ENCODE assay signal across 25 mouse cellular contexts in the genomic region with DNA sequence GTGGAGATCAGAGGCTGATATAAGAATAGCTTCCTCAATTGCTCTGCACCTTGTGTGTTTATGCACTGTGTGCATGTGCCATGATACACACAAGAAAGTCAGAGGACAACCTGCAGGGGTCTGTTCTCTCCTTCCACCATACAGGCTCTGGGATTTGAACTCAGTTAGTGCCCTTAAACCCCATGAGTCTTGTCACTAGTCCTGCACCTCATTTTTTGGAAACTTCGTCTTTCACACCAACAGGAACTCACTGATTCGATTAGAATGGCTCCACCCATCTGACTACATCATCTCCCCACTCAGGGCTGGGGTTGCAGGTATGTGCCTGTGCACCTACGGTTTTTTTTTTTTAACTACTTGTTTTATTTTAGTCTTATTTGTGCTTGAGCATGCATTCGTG. TPM values are rescaled to one million over a fixed set of nuclear protein-coding genes. Genes with fewer than 3 reads are reported as not detected.
DNase-seq lines count a peak whose midpoint lies in the region; ATAC-seq and TF ChIP-seq lines count a peak whose summit lies in the region.
"Had no signal": no experiment of that assay in that cellular context is flagged by ENCODE, and none has a peak within 500 bp of the region (broad histone marks: within the 10 kb centered on the region; RNA-seq: fewer than 3 reads in every experiment).

No protein-coding gene starts in this region.

- peaks cover 7% of the 10 kb centered on the region for H3K36me3 ChIP-seq in liver, embryonic 13.5 days
- H3K36me3 ChIP-seq in liver, postnatal 0 days (replicated peaks; ENCODE audit: insufficient read depth, low read length), result no peaks in the 10 kb centered on the region
- H3K36me3 ChIP-seq in liver, embryonic 15.5 days (replicated peaks), result peaks cover 1% of the 10 kb centered on the region
- H3K36me3 ChIP-seq: embryonic facial prominence, embryonic 13.5 days; forebrain, embryonic 10.5 days; heart, embryonic 15.5 days; hindbrain, embryonic 13.5 days; intestine, embryonic 15.5 days had no signal

- H3K4me1 ChIP-seq in liver, embryonic 13.5 days (replicated peaks), result peaks cover 72% of the 10 kb centered on the region
- H3K4me1 ChIP-seq in liver, postnatal 0 days (ENCODE audit: insufficient read depth), result peaks cover 33% of the 10 kb centered on the region
- H3K4me1 ChIP-seq in liver, embryonic 15.5 days (replicated peaks), result peaks cover 79% of the 10 kb centered on the region

- H3K4me3 ChIP-seq in liver, embryonic 13.5 days (replicated peaks), result no peak overlapping the region
- no peak overlapping the region for H3K4me3 ChIP-seq in liver, postnatal 0 days (ENCODE audit: low read depth, low read length)
- no peak overlapping the region for H3K4me3 ChIP-seq in liver, embryonic 15.5 days (replicated peaks)
- H3K4me3 ChIP-seq: embryonic facial prominence, embryonic 13.5 days; forebrain, embryonic 10.5 days; heart, embryonic 15.5 days; hindbrain, embryonic 13.5 days; intestine, embryonic 15.5 days had no signal

- TF ChIP-seq CTCF in liver, postnatal 0 days (IDR thresholded peaks at IDR 0.05; ENCODE audit: low read depth), result no peak

- no peak overlapping the region for H3K4me2 ChIP-seq in liver, embryonic 13.5 days
- no peak overlapping the region for H3K4me2 ChIP-seq in liver, postnatal 0 days (ENCODE audit: low read depth, low read length)
- 0 out of 2 replicates have a peak overlapping the region, but pooled peaks have one; percentile 92 for H3K4me2 ChIP-seq in liver, embryonic 15.5 days
- H3K4me2 ChIP-seq: embryonic facial prominence, embryonic 13.5 days; heart, embryonic 11.5 days; heart, embryonic 15.5 days; hindbrain, embryonic 13.5 days; intestine, embryonic 15.5 days had no signal

- no peak for DNase-seq in liver, embryonic 13.5 days
- DNase-seq in liver, postnatal 0 days, result no peak
- DNase-seq in CD4-positive, CD25-positive, alpha-beta regulatory T cell, adult 2 months (ENCODE audit: low read depth, low spot score), result peak; percentile 74
- no peak for DNase-seq in adrenal gland, adult 2 months
- DNase-seq: adrenal gland, adult 8-10 months; adrenal gland, postnatal 36 days; cerebellum, adult 8-10 months; cerebellum, postnatal 14 days; gastrocnemius, postnatal 10 days; heart, adult 18-20 months; heart, postnatal 14 days had no signal

- 45% methylated on average over 4 of the region's 4 CpGs for WGBS in liver, embryonic 13.5 days (ENCODE audit: insufficient replicate concordance)
- 40% methylated on average over 4 of the region's 4 CpGs for WGBS in liver, postnatal 0 days (ENCODE audit: insufficient replicate concordance)
- WGBS in liver, embryonic 15.5 days (ENCODE audit: insufficient replicate concordance), result 48% methylated on average over 4 of the region's 4 CpGs

- H3K27me3 ChIP-seq in liver, embryonic 13.5 days, result no peaks in the 10 kb centered on the region
- no peaks in the 10 kb centered on the region for H3K27me3 ChIP-seq in liver, postnatal 0 days (ENCODE audit: insufficient read depth, low read length)
- peaks cover 4% of the 10 kb centered on the region; the same call in 1 of the 2 replicates for H3K27me3 ChIP-seq in liver, embryonic 15.5 days
- H3K27me3 ChIP-seq: embryonic facial prominence, embryonic 13.5 days; heart, embryonic 15.5 days; hindbrain, embryonic 13.5 days; intestine, embryonic 15.5 days had no signal

- TF ChIP-seq EP300 in liver, postnatal 0 days (IDR thresholded peaks at IDR 0.05; ENCODE audit: low read depth), result no peak

- H3K9me3 ChIP-seq in liver, embryonic 13.5 days (replicated peaks), result no peaks in the 10 kb centered on the region
- H3K9me3 ChIP-seq in liver, postnatal 0 days (ENCODE audit: low read length), result no peaks in the 10 kb centered on the region
- no peaks in the 10 kb centered on the region for H3K9me3 ChIP-seq in liver, embryonic 15.5 days (replicated peaks)
- H3K9me3 ChIP-seq: embryonic facial prominence, embryonic 13.5 days; forebrain, embryonic 10.5 days; heart, embryonic 15.5 days; hindbrain, embryonic 13.5 days; intestine, embryonic 15.5 days had no signal

- ATAC-seq in liver, embryonic 13.5 days (ENCODE audit: low read depth), result no peak
- ATAC-seq in liver, postnatal 0 days, result no peak
- no peak for ATAC-seq in liver, embryonic 15.5 days (ENCODE audit: insufficient read depth)
- no peak for ATAC-seq in frontal cortex, adult (ENCODE audit: low TSS enrichment)
- ATAC-seq: forebrain, embryonic 14.5 days; hindbrain, postnatal 0 days; intestine, embryonic 15.5 days had no signal

- 0 out of 2 replicates have a peak overlapping the region, but pooled peaks have one; percentile 26 for H3K9ac ChIP-seq in liver, embryonic 13.5 days
- no peak overlapping the region for H3K9ac ChIP-seq in liver, postnatal 0 days (replicated peaks)
- H3K9ac ChIP-seq in liver, embryonic 15.5 days, result no peak overlapping the region
- H3K9ac ChIP-seq: embryonic facial prominence, embryonic 13.5 days; heart, embryonic 15.5 days; hindbrain, embryonic 13.5 days; intestine, embryonic 15.5 days had no signal

- H3K27ac ChIP-seq in liver, embryonic 13.5 days, result peak overlapping the region; percentile 100
- H3K27ac ChIP-seq in liver, postnatal 0 days (ENCODE audit: low read depth), result no peak overlapping the region
- H3K27ac ChIP-seq in liver, embryonic 15.5 days (replicated peaks), result peak overlapping the region; percentile 98
- H3K27ac ChIP-seq: embryonic facial prominence, embryonic 13.5 days; forebrain, embryonic 10.5 days; heart, embryonic 15.5 days; hindbrain, embryonic 13.5 days; hindbrain, postnatal 0 days; intestine, embryonic 15.5 days had no signal

RNA-seq across cellular contexts. Expression of gene Kcnn4, which starts 1.8 kb away (rescaled TPM):
- 126 and 128 TPM in 2 replicates for polyA plus RNA-seq in liver, embryonic 13.5 days (2015; fragmentation: Nextera tagmentation; extraction: Ambion mirVana)
- polyA plus RNA-seq in liver, postnatal 0 days (2015; fragmentation: Nextera tagmentation; extraction: Ambion mirVana), result 41.0 and 41.9 TPM in 2 replicates
- polyA plus RNA-seq in liver, embryonic 15.5 days (2015; fragmentation: Nextera tagmentation; extraction: Ambion mirVana), result 127 and 144 TPM in 2 replicates
- under 1 TPM; 0.37 to 0.97 TPM for total RNA-seq in adrenal gland, adult 2 months (2021)
- polyA plus RNA-seq in adrenal gland, adult 2 months (2012; rRNA removed), result 2.1 and 3.0 TPM in 2 replicates

RNA-seq across cellular contexts. Expression of gene Lypd5, which starts 19.2 kb away (rescaled TPM):
- not detected in 2 replicates for polyA plus RNA-seq in liver, embryonic 13.5 days (2015; fragmentation: Nextera tagmentation; extraction: Ambion mirVana)
- polyA plus RNA-seq in liver, postnatal 0 days (2015; fragmentation: Nextera tagmentation; extraction: Ambion mirVana), result 0.06 TPM in 1 of 2 replicates, not detected in the other
- not detected in 2 replicates for polyA plus RNA-seq in liver, embryonic 15.5 days (2015; fragmentation: Nextera tagmentation; extraction: Ambion mirVana)
- not detected for total RNA-seq in adrenal gland, adult 2 months (2021)
- polyA plus RNA-seq in adrenal gland, adult 2 months (2012; rRNA removed), result not detected in 2 replicates
- total RNA-seq: adrenal gland, adult 8-10 months; adrenal gland, postnatal 36 days; CH12.LX; gastrocnemius, postnatal 10 days; gastrocnemius, postnatal 4 days; heart, adult 18-20 months; heart, postnatal 14 days; hematopoietic stem cell, adult 5-6 weeks; hindbrain, postnatal 0 days had no signal
- polyA plus RNA-seq: cortical plate, adult 2 months; forebrain, embryonic 10.5 days; forebrain, embryonic 14.5 days; heart, embryonic 11.5 days; hindbrain, embryonic 13.5 days; intestine, embryonic 15.5 days had no signal

RNA-seq across cellular contexts. Expression of gene Smg9, which starts 31.2 kb away (rescaled TPM):
- polyA plus RNA-seq in liver, embryonic 13.5 days (2015; fragmentation: Nextera tagmentation; extraction: Ambion mirVana), result 15.2 and 16.5 TPM in 2 replicates
- polyA plus RNA-seq in liver, postnatal 0 days (2015; fragmentation: Nextera tagmentation; extraction: Ambion mirVana), result 8.2 and 8.7 TPM in 2 replicates
- 14.8 and 15.9 TPM in 2 replicates for polyA plus RNA-seq in liver, embryonic 15.5 days (2015; fragmentation: Nextera tagmentation; extraction: Ambion mirVana)
- total RNA-seq in adrenal gland, adult 2 months (2021), result 10 to 100 TPM; 19.7 to 20.2 TPM
- 45.8 and 46.0 TPM in 2 replicates for polyA plus RNA-seq in adrenal gland, adult 2 months (2012; rRNA removed)

RNA-seq across cellular contexts. Expression of gene Tescl, which starts 34.5 kb away (rescaled TPM):
- polyA plus RNA-seq in liver, embryonic 13.5 days (2015; fragmentation: Nextera tagmentation; extraction: Ambion mirVana), result not detected in 2 replicates
- not detected in 2 replicates for polyA plus RNA-seq in liver, postnatal 0 days (2015; fragmentation: Nextera tagmentation; extraction: Ambion mirVana)
- not detected in 2 replicates for polyA plus RNA-seq in liver, embryonic 15.5 days (2015; fragmentation: Nextera tagmentation; extraction: Ambion mirVana)
- 1 to 10 TPM in 1 of 2 experiments, under 1 TPM in 1; 0.58 to 1.2 TPM for total RNA-seq in adrenal gland, adult 2 months (2021)
- 1.2 and 1.8 TPM in 2 replicates for polyA plus RNA-seq in adrenal gland, adult 2 months (2012; rRNA removed)
- total RNA-seq: CH12.LX; gastrocnemius, postnatal 10 days; heart, postnatal 14 days; hematopoietic stem cell, adult 5-6 weeks; hindbrain, postnatal 0 days had no signal
- polyA plus RNA-seq: heart, embryonic 11.5 days; heart, embryonic 15.5 days had no signal

RNA-seq across cellular contexts. Expression of gene Zfp94, which starts 51.8 kb away (rescaled TPM):
- 2.5 and 2.6 TPM in 2 replicates for polyA plus RNA-seq in liver, embryonic 13.5 days (2015; fragmentation: Nextera tagmentation; extraction: Ambion mirVana)
- polyA plus RNA-seq in liver, postnatal 0 days (2015; fragmentation: Nextera tagmentation; extraction: Ambion mirVana), result 1.8 and 2.2 TPM in 2 replicates
- polyA plus RNA-seq in liver, embryonic 15.5 days (2015; fragmentation: Nextera tagmentation; extraction: Ambion mirVana), result 1.7 TPM in 2 replicates
- total RNA-seq in adrenal gland, adult 2 months (2021), result 1 to 10 TPM; 3.1 to 5.5 TPM
- 4.3 and 4.6 TPM in 2 replicates for polyA plus RNA-seq in adrenal gland, adult 2 months (2012; rRNA removed)

Comparison
In these comparisons a context has a peak if more than half of its experiments do, and no peak if none do; other contexts are left out.
1. RNA of gene Kcnn4, which starts 1.8 kb away (polyA plus RNA-seq): 126 to 128 TPM in liver, embryonic 13.5 days, 127 to 144 TPM in liver, embryonic 15.5 days and 41.0 to 41.9 TPM in liver, postnatal 0 days; 2.1 to 3.0 TPM in adrenal gland, adult 2 months; every median in the first group is over 10 times any median in the second.